Mouse (Mus musculus) hindbrain, embryonic 13.5 days (tissue): ENCODE measurements around the gene Gm10840. TPM values are rescaled to one million over a fixed set of nuclear protein-coding genes. Genes with fewer than 3 reads are reported as not detected.
A peak's percentile ranks its signal among the peaks of the same experiment; 100 is the strongest.

ENCODE experiments used
- ATAC-seq: fragments of 200-750 bp; cut with Nextera tagmentation; 2 replicates; pipeline ENCODE4 v1.8.0; 2017; ENCODE audit warnings: moderate TSS enrichment; ENCODE audit not compliant: low FRiP score
- H3K27ac ChIP-seq: fragments of 300-500 bp; sonication (generic); 2 replicates; pipeline ENCODE4 v1.5.1; 2015; ENCODE audit warnings: inconsistent platforms, mild to moderate bottlenecking, moderate library complexity
- H3K27me3 ChIP-seq: fragments of 300-500 bp; sonication (generic); 2 replicates; pipeline ENCODE4 v1.6.1; 2015; ENCODE audit warnings: mild to moderate bottlenecking, inconsistent platforms
- H3K36me3 ChIP-seq: fragments of 300-500 bp; sonication (generic); 2 replicates; pipeline ENCODE4 v1.6.1; 2015; ENCODE audit warnings: mild to moderate bottlenecking, inconsistent platforms
- H3K4me1 ChIP-seq: fragments of 300-500 bp; sonication (generic); replicated peaks from 2 replicates; pipeline ENCODE4 v1.6.1; 2015; ENCODE audit warnings: inconsistent platforms
- H3K4me2 ChIP-seq: fragments of 300-500 bp; sonication (generic); 2 replicates; pipeline ENCODE4 v1.6.1; 2015; ENCODE audit warnings: inconsistent platforms, mild to moderate bottlenecking, moderate library complexity
- H3K4me3 ChIP-seq: fragments of 300-500 bp; sonication (generic); 2 replicates; pipeline ENCODE4 v1.5.1; 2015; ENCODE audit warnings: mild to moderate bottlenecking, inconsistent platforms
- H3K9ac ChIP-seq: fragments of 300-500 bp; sonication (generic); 2 replicates; pipeline ENCODE4 v1.6.1; 2015; ENCODE audit warnings: mild to moderate bottlenecking, inconsistent platforms
- H3K9me3 ChIP-seq: fragments of 300-500 bp; sonication (generic); 2 replicates; pipeline ENCODE4 v1.6.1; 2016; ENCODE audit warnings: inconsistent platforms
- WGBS: fragments of 180-500 bp; shearing (Covaris S2); methylation state at CpG from one replicate; pipeline ENCODE4 v1.1.7; 2015; 5-methylcytosine and 5-hydroxymethylcytosine counted together
- polyA plus RNA-seq: library from polyadenylated mRNA; unstranded; fragments of >200 nt; fragmentation: Nextera tagmentation; extraction: Ambion mirVana; gene quantifications from 2 replicates; pipeline ENCODE4 v1.2.1, GENCODE M21; 2015

Gene Gm10840
- polyA plus RNA-seq, 1 experiment from 2014 or later, result not detected

GRCm38 (mm10) chr11:106154091-106154490 lies 6.6 kb upstream of the Gm10840 start:
- Histone ChIP-seq H3K4me1 (peaks cover 36% of the 10 kb centered on the region), H3K27me3 (no peaks in the 10 kb centered on the region), H3K9ac (peak overlapping the region; percentile 30; the same call in 1 of the 2 replicates), H3K27ac (no peak overlapping the region), H3K36me3 (peaks cover 82% of the 10 kb centered on the region), H3K9me3 (no peaks in the 10 kb centered on the region), H3K4me3 (no peak overlapping the region), H3K4me2 (no peak overlapping the region)
- no peak for ATAC-seq
- 74% methylated on average over 5 of the region's 5 CpGs for WGBS

GRCm38 (mm10) chr11:106154770-106155169 lies 5.9 kb upstream of the Gm10840 start:
- ATAC-seq, result no peak
- peak overlapping the region; percentile 19; the same call in 1 of the 2 replicates for H3K9ac ChIP-seq

GRCm38 (mm10) chr11:106155761-106156160 lies 4.9 kb upstream of the Gm10840 start:
- Histone ChIP-seq H3K4me3 (no peak overlapping the region), H3K4me1 (peaks cover 43% of the 10 kb centered on the region), H3K9me3 (no peaks in the 10 kb centered on the region), H3K9ac (no peak overlapping the region), H3K36me3 (peaks cover 66% of the 10 kb centered on the region), H3K27ac (peak overlapping the region; percentile 52; the same call in 1 of the 2 replicates), H3K27me3 (no peaks in the 10 kb centered on the region), H3K4me2 (no peak overlapping the region)
- WGBS, result 61% methylated on average over 3 of the region's 3 CpGs
- ATAC-seq, result no peak

More at GRCm38 (mm10) chr11:106154770-106155169, 5.9 kb upstream of the Gm10840 start:
- 72% methylated on average over 2 of the region's 2 CpGs for WGBS
- peaks cover 76% of the 10 kb centered on the region for H3K36me3 ChIP-seq
- no peaks in the 10 kb centered on the region for H3K9me3 ChIP-seq
- no peak overlapping the region for H3K4me2 ChIP-seq
- H3K27ac ChIP-seq, result no peak overlapping the region
- peaks cover 39% of the 10 kb centered on the region for H3K4me1 ChIP-seq
- no peak overlapping the region for H3K4me3 ChIP-seq
- no peaks in the 10 kb centered on the region for H3K27me3 ChIP-seq

- no peak for ATAC-seq
- peaks cover 61% of the 10 kb centered on the region for H3K36me3 ChIP-seq
- no peak overlapping the region for H3K4me3 ChIP-seq
- WGBS, result 78% methylated on average over 1 of the region's 1 CpGs
- no peaks in the 10 kb centered on the region for H3K9me3 ChIP-seq
- H3K27me3 ChIP-seq, result no peaks in the 10 kb centered on the region
- H3K9ac ChIP-seq, result no peak overlapping the region
- H3K4me2 ChIP-seq, result no peak overlapping the region
- H3K27ac ChIP-seq, result 0 out of 2 replicates have a peak overlapping the region, but pooled peaks have one; percentile 23
- H3K4me1 ChIP-seq, result peaks cover 48% of the 10 kb centered on the region
Observed at GRCm38 (mm10) chr11:106156257-106156656, 4.4 kb upstream of the Gm10840 start.

GRCm38 (mm10) chr11:106157154-106157553 lies 3.5 kb upstream of the Gm10840 start:
- no peak overlapping the region for H3K27ac ChIP-seq

GRCm38 (mm10) chr11:106158081-106158929 lies 2.3 kb upstream of the Gm10840 start:
- Histone ChIP-seq H3K9me3 (no peaks in the 10 kb centered on the region), H3K9ac (peak overlapping the region; percentile 97), H3K27ac (peak overlapping the region; percentile 98), H3K4me2 (peak overlapping the region; percentile 94), H3K4me3 (peak overlapping the region; percentile 81), H3K36me3 (peaks cover 45% of the 10 kb centered on the region), H3K27me3 (no peaks in the 10 kb centered on the region), H3K4me1 (peaks cover 55% of the 10 kb centered on the region)
- 70% methylated on average over 14 of the region's 14 CpGs for whole genome bisulfite sequencing
- no peak for ATAC-seq

More at GRCm38 (mm10) chr11:106157154-106157553, 3.5 kb upstream of the Gm10840 start:
- H3K9ac ChIP-seq, result no peak overlapping the region
- H3K36me3 ChIP-seq, result peaks cover 52% of the 10 kb centered on the region
- no peak for ATAC-seq
- H3K9me3 ChIP-seq, result no peaks in the 10 kb centered on the region
- H3K27me3 ChIP-seq, result no peaks in the 10 kb centered on the region
- 92% methylated on average over 7 of the region's 7 CpGs for WGBS
- no peak overlapping the region for H3K4me3 ChIP-seq
- H3K4me1 ChIP-seq, result peaks cover 55% of the 10 kb centered on the region
- H3K4me2 ChIP-seq, result no peak overlapping the region

GRCm38 (mm10) chr11:106158930-106159215 lies 1.8 kb upstream of the Gm10840 start:
- Histone ChIP-seq H3K36me3 (peaks cover 46% of the 10 kb centered on the region), H3K4me3 (peak overlapping the region; percentile 81), H3K27me3 (no peaks in the 10 kb centered on the region), H3K4me1 (peaks cover 53% of the 10 kb centered on the region), H3K9me3 (no peaks in the 10 kb centered on the region), H3K4me2 (peak overlapping the region; percentile 94), H3K9ac (peak overlapping the region; percentile 97), H3K27ac (peak overlapping the region; percentile 98)
- ATAC-seq, result peak; percentile 8; the same call in 1 of the 2 replicates
- WGBS, result 45% methylated on average over 9 of the region's 9 CpGs

GRCm38 (mm10) chr11:106159216-106159920 lies 1.3 kb upstream of the Gm10840 start:
- WGBS, result 2% methylated on average over 17 of the region's 25 CpGs
- Histone ChIP-seq H3K9ac (peak overlapping the region; percentile 97), H3K27ac (peak overlapping the region; percentile 98), H3K27me3 (no peaks in the 10 kb centered on the region), H3K36me3 (peaks cover 46% of the 10 kb centered on the region), H3K4me2 (peak overlapping the region; percentile 94), H3K4me1 (peaks cover 49% of the 10 kb centered on the region), H3K9me3 (no peaks in the 10 kb centered on the region), H3K4me3 (peak overlapping the region; percentile 81)
- peak; percentile 60 for ATAC-seq

- Histone ChIP-seq H3K4me1 (peaks cover 49% of the 10 kb centered on the region), H3K4me2 (peak overlapping the region; percentile 94), H3K4me3 (peak overlapping the region; percentile 81), H3K9ac (peak overlapping the region; percentile 97), H3K36me3 (peaks cover 46% of the 10 kb centered on the region), H3K27ac (peak overlapping the region; percentile 98), H3K27me3 (no peaks in the 10 kb centered on the region), H3K9me3 (no peaks in the 10 kb centered on the region)
- under 1% methylated on average over 75 of the region's 106 CpGs for WGBS
- peak; percentile 71 for ATAC-seq
Observed at GRCm38 (mm10) chr11:106159921-106160840, 469 bp upstream of the Gm10840 start.

DNA sequence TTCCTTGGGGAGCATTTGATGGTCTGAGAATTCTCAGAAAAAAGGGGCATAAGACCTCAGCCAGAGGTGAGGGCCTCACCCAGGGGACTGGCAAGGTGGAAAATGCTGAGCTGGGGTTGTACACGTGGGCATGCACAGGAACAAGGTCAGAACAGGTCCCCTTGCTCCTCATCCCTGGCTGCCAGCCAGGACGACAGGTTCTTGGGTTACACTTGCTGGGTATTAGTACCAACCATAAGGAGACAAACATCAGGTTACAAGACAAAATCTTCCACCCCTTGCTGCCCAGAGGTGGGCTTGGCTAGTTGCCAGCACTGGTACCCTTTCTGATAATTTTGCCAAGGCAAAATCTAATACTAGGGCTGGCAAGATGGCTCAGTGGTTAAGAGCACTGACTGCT lies 1.6 kb downstream of the Gm10840 start:
- no peak for ATAC-seq
- Histone ChIP-seq H3K9me3 (no peaks in the 10 kb centered on the region), H3K4me2 (no peak overlapping the region), H3K4me3 (no peak overlapping the region), H3K27ac (no peak overlapping the region; the same call in 1 of the 2 replicates), H3K36me3 (peaks cover 54% of the 10 kb centered on the region), H3K4me1 (peaks cover 34% of the 10 kb centered on the region), H3K27me3 (no peaks in the 10 kb centered on the region), H3K9ac (no peak overlapping the region)
- 84% methylated on average over 2 of the region's 2 CpGs for WGBS

DNA sequence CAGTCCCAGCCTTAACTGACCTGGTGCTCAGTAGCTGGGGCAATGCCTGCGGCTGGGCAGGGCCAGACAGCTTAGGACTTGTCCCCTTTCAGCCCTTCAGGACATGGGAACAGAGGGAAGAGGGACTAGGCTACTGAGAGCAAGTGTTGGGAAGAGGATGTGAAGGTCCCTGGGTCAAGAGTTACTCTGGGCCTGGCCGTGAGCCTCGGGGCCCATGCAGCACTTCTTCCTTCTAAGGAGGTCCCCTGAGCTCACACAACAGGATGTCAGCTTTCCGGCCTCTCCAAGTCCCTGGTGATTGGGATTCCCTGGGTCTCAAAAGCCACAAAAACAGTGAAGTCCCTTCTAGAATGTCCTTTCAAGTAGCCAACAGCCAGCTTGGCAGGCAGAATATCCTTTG lies 2.9 kb downstream of the Gm10840 start:
- Histone ChIP-seq H3K27me3 (no peaks in the 10 kb centered on the region), H3K9me3 (no peaks in the 10 kb centered on the region), H3K36me3 (peaks cover 53% of the 10 kb centered on the region), H3K4me3 (no peak overlapping the region), H3K9ac (peak overlapping the region; percentile 19; the same call in 1 of the 2 replicates), H3K27ac (no peak overlapping the region; the same call in 1 of the 2 replicates), H3K4me1 (peaks cover 24% of the 10 kb centered on the region), H3K4me2 (no peak overlapping the region)
- 90% methylated on average over 4 of the region's 4 CpGs for WGBS
- no peak for ATAC-seq
